Mouse (Mus musculus) stomach, postnatal 0 days (tissue): ENCODE measurements around the gene Sec22a. TPM values are rescaled to one million over a fixed set of nuclear protein-coding genes. Genes with fewer than 3 reads are reported as not detected.

ENCODE experiments used
- ATAC-seq: fragments of 200-750 bp; cut with Nextera tagmentation; 2 replicates; pipeline ENCODE4 v1.8.0; 2017; ENCODE audit not compliant: low FRiP score, low TSS enrichment
- DNase-seq: peaks from one replicate; pipeline ENCODE4 v3.0.0-alpha.2; 2016; ENCODE audit warnings: low spot score
- H3K27ac ChIP-seq: fragments of 300-500 bp; sonication (generic); replicated peaks from 2 replicates; pipeline ENCODE4 v1.5.1; 2014; ENCODE audit warnings: mild to moderate bottlenecking, control low read depth
- H3K27me3 ChIP-seq: fragments of 300-500 bp; sonication (generic); 2 replicates; pipeline ENCODE4 v1.6.1; 2014; ENCODE audit warnings: low read length; ENCODE audit not compliant: control insufficient read depth, insufficient read depth
- H3K36me3 ChIP-seq: fragments of 300-500 bp; sonication (generic); 2 replicates; pipeline ENCODE4 v1.6.1; 2014; ENCODE audit warnings: low read length, mixed read lengths; ENCODE audit not compliant: control insufficient read depth, insufficient read depth
- H3K4me1 ChIP-seq: fragments of 300-500 bp; sonication (generic); replicated peaks from 2 replicates; pipeline ENCODE4 v1.6.1; 2014; ENCODE audit warnings: antibody characterized with exemption; ENCODE audit not compliant: control insufficient read depth, insufficient read depth
- H3K4me2 ChIP-seq: fragments of 300-500 bp; sonication (generic); replicated peaks from 2 replicates; pipeline ENCODE4 v1.6.1; 2014; ENCODE audit warnings: low read depth, mild to moderate bottlenecking, control low read depth, moderate library complexity
- H3K4me3 ChIP-seq: fragments of 300-500 bp; sonication (generic); 2 replicates; pipeline ENCODE4 v1.5.1; 2014; ENCODE audit warnings: low read depth, low read length, control low read depth
- H3K9ac ChIP-seq: fragments of 300-500 bp; sonication (generic); 2 replicates; pipeline ENCODE4 v1.6.1; 2014; ENCODE audit warnings: mild to moderate bottlenecking, low read length, control low read depth, mixed read lengths
- H3K9me3 ChIP-seq: fragments of 300-500 bp; sonication (generic); 2 replicates; pipeline ENCODE4 v1.6.1; 2016; ENCODE audit warnings: low read length; ENCODE audit not compliant: control insufficient read depth
- CTCF ChIP-seq: IDR thresholded peaks from 2 replicates; pipeline ENCODE4 v1.5.1; 2016; ENCODE audit warnings: antibody characterized with exemption, low read depth, mild to moderate bottlenecking, moderate library complexity
- EP300 ChIP-seq: optimal IDR thresholded peaks from 2 replicates; pipeline ENCODE3; 2016; ENCODE audit warnings: antibody characterized with exemption
- WGBS: fragments of 180-500 bp; shearing (Covaris S2); extraction: QIAGEN DNeasy Blood & Tissue Kit; methylation state at CpG from one replicate; pipeline ENCODE4 v1.1.7; 2014; 5-methylcytosine and 5-hydroxymethylcytosine counted together
- polyA plus RNA-seq: library from polyadenylated mRNA; unstranded; fragments of >200 nt; fragmentation: Nextera tagmentation; extraction: Ambion mirVana; gene quantifications from 2 replicates; pipeline ENCODE4 v1.2.1, GENCODE M21; 2015

Gene Sec22a
- polyA plus RNA-seq, 1 experiment from 2014 or later = 41.4 TPM

- H3K27ac ChIP-seq = no peak overlapping the region
- no peak overlapping the region for H3K9ac ChIP-seq
- TF ChIP-seq EP300 = no peak
- ATAC-seq (no peak), DNase-seq (no peak)
- 80% methylated on average over 6 of the region's 6 CpGs for WGBS
- H3K9me3 ChIP-seq = no peaks in the 10 kb centered on the region
- no peak overlapping the region for H3K4me3 ChIP-seq
- no peaks in the 10 kb centered on the region for H3K27me3 ChIP-seq
- H3K4me1 ChIP-seq = no peaks in the 10 kb centered on the region
- no peaks in the 10 kb centered on the region for H3K36me3 ChIP-seq
- H3K4me2 ChIP-seq = no peak overlapping the region
Observed at GRCm38 (mm10) chr16:35270945-35271344, 92.8 kb downstream of the Sec22a start.

- no peaks in the 10 kb centered on the region for H3K9me3 ChIP-seq
- H3K36me3 ChIP-seq = no peaks in the 10 kb centered on the region
- peak; percentile 50; the same call in 1 of the 2 replicates for ATAC-seq
- H3K4me2 ChIP-seq = no peak overlapping the region
- H3K4me3 ChIP-seq = no peak overlapping the region
- H3K27me3 ChIP-seq = no peaks in the 10 kb centered on the region
- TF ChIP-seq CTCF (peak; percentile 93), EP300 (no peak)
- 40% methylated on average over 10 of the region's 10 CpGs for WGBS
- DNase-seq = peak; percentile 85
- no peak overlapping the region for H3K27ac ChIP-seq
- H3K9ac ChIP-seq = no peak overlapping the region
- H3K4me1 ChIP-seq = no peaks in the 10 kb centered on the region
Observed at GRCm38 (mm10) chr16:35270353-35270934, 93.3 kb downstream of the Sec22a start.

Other genes starting within 250 kb of the Sec22a start
- gene Adcy5, start 209.0 kb downstream of the Sec22a start, polyA plus RNA-seq = 2.2 and 2.3 TPM in 2 replicates
- gene Pdia5, start 127.0 kb upstream of the Sec22a start, polyA plus RNA-seq = 32.9 and 35.2 TPM in 2 replicates
- 0.56 and 0.70 TPM in 2 replicates for gene Sema5b, start 177.2 kb upstream of the Sec22a start, polyA plus RNA-seq